Mouse (Mus musculus) CD8-positive naive resting alpha-beta T cell, adult 2 months (primary cell): Measurements from ENCODE around the gene Tubgcp6.

Source experiments
- DNase-seq, 2 experiments: peaks; one replicate each; pipeline ENCODE4 v3.0.0; 2022; ENCODE audit warnings: low read depth in 2 of 2, low spot score in 2 of 2

Tubgcp6 gene

DNA sequence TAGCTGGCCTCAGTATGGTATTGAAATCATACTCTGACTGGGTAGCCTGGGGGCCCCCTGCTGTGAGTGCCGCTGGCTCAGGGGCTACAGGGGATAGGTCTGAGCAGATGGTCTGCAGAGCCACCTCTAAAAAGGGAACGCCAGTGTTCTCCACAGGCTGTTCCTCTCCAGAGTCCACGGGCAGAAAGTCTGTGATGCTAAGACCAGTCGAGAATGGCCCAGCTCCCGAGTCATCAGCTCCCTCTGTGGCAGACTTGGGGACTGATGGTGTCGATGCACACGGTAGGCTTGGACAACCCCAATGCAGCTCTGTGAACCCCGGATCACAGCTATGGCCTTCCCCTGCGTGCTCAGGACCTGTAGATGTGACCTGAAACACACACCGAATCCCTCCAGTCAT, 19.0 kb downstream of the Tubgcp6 start:
- DNase-seq: no peak

DNA sequence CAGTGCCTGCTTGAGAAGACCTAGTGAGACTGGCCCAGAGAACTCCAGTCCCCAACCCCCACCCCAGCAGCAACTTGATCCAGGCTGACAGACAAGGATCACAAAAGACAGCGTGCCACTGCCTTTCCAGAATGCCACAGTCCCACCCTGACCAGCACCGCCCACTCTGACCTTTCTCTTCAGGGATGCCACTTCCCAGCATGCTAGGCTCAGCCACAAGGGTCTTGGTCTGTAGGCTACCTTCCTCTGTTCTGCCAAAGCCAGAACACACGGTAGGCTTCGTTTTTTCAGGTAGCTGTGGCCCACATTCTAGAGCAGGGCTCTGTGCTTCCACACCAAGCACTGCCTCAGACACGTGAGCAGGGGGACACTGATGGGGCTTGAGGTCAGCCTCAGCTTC, 20.3 kb downstream of the Tubgcp6 start:
- no peak for DNase-seq

DNA sequence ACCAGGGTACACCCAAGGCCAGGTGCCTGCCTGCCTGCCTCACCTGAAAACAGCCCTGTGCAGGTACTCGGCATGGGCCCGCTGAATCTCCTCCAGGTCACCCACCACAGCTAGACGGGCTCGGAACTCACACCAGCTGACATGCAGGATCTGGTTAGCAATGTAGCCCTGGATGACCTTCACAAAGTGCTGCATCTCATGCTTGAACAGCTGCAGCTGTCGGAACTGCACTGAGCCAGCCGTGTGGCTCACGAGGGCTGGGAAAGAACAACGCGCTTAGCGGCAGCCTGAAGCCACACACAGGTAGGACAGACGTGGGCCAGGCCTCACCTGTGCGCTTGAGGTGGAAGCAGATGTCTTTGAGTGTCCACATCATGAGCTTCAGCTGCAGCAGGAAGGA, 22.1 kb downstream of the Tubgcp6 start:
- DNase-seq: no peak

DNA sequence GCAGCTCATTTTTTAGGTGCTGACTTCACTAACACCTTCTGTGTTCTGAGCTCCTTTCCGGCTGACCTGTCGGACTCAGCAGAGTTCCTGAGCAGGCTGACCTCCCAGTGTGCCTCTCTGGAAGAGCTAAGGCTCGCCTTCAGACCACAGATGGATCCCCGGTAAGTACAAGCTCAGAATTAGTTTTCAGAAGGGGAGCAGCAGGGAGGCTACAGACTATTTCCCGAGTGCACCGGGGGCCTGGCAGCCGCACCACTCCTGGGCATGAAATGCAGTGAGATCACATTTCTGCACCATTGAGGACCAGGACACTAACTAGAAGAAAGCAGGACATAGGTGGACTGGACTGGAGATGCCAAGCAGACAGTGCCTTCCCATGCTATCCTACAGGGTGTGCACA, 24.3 kb downstream of the Tubgcp6 start:
- no peak for DNase-seq

DNA sequence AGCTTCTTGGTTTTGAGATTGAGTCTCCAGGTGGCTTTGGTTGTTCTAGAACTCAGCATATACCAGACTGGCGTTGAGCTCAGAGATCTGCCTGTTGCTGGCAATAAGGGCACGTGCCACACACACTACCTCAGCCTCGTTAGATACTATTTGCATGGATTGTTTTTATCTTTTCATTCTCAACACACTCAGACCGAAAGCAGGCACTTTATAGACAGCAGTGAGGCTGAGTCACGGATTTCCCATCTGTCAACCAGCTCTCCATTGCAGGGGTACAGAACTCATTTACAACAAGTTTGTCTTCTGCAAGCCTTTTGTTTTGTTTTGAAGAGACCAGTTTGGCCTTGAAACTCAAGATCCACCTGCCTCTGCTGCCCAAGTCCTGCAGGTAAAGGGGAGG, 25.5 kb downstream of the Tubgcp6 start:
- no peak for DNase-seq

DNA sequence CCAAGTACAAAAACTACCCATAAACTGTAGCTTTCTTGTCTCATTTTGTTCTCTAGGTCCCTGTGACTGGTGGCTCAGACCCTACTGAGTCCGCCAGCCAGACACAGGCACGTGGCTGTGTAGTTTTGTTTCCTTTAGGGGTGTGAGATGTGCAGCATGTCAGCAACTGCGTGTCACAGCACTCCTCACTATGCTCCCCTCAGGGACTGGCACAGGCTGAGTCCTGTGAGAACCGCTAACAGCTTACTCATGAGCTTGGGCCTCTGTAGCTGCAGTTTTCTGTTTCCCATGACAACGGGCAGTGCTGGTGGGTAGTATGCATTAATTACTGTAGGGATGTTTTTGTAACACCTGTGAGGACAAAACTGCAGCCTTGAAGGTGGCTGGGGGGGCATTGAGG, 30.7 kb downstream of the Tubgcp6 start:
- DNase-seq: no peak

DNA sequence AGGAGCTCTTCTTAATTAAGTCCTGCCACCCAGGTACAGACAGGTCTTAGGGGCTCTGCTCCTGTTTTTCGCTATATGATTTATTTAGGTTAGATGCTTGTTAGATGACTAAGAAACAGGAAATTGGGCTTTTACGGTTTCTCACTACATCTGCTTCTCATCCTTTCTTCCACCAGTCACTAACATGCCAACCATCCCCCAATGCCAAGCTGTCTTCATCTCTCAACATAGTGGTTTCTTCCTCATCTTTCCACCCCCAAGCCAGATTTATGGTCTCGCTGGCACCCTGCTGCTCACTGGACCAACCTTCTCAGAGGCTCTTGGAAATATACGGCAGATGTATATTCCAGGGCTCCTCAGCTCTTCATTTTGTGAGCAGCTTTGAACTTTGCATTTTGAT, 32.2 kb downstream of the Tubgcp6 start:
- DNase-seq: no peak

DNA sequence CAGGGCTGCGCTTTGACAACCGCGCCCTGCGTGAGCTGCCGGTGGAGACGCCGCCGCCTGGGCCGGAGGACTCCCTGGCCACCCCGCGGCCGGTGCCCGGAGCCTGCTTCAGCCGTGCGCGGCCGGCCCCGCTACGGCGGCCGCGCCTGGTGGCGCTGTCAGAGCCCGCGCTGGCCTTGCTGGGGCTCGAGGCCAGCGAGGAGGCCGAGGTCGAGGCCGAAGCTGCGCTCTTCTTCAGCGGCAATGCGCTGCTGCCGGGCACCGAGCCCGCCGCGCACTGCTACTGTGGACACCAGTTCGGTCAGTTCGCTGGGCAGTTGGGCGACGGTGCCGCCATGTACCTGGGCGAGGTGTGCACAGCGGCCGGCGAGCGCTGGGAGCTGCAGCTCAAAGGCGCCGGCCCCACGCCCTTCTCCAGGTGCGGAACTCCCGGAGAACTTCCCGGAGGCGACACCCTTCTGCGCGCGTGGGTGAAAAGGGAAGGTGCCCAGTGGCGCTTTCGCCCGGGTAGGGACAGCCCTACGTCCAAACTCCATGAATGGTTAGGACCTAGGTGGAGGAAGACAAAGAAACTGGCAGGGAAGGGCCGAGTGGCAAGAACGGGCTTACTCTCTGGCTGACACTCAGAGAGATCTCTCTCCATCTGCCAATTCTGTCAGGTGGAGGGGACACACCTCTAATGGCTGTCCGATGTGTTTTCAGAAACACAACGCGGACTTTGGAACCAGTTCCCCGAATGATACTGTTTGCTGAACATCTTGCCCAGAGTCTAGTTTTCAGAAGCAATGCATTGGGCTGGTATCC, 33.5 kb downstream of the Tubgcp6 start:
- DNase-seq: no peak

DNA sequence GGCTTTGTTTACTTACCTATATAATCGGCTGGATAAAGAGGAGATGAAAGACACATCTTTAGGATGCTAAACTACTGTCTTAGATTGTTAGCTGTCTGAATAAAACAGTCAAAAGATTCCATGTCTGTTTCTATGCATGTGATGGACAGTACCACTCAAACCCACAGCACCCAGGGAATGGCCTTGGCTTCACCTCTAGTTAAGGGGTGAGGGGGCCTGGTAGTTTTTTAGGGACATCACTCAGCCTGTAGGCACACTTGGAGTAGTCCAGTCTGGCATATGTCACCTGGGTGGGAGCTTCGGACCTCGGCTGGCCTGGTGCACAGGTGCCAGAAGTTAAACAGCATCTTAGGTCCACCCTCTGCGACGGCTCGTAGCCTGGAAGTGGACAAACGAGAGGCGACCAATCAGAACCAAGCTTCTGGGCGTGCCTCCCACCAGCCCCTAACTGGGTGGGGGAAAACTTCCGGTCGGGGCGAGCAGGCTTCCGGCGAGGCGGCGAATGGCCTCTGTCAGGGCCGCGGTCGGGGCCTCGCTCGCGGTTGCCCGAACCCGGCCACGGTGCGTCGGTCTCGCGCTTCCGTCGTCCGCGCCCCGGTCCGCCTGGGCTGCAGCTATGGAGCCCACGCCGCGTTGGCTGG, 34.2 kb downstream of the Tubgcp6 start, which contains the start of gene Selenoo:
Gene Selenoo (plus strand): TSS at position 478 of the 641 bp plus-strand sequence.
- peak; percentile 50 to 54 for DNase-seq

DNA sequence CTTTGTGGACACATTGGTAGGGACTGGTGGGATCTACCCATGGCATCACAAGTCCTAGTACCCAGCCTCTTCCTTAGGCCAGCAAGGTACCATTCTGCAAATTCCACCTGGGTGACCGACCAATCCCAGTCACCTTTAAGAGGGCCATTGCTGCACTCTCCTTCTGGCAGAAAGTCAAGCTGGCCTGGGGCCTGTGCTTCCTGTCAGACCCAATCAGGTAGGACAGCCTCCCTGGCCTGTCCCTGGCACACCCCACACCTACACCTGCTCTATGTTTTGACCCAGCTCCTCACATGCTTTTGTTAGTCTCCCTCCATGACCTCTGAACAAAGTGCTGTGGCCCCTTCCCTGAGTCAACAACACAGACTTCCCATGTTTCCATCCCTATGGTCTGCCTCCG, 38.1 kb downstream of the Tubgcp6 start:
- DNase-seq: no peak

DNA sequence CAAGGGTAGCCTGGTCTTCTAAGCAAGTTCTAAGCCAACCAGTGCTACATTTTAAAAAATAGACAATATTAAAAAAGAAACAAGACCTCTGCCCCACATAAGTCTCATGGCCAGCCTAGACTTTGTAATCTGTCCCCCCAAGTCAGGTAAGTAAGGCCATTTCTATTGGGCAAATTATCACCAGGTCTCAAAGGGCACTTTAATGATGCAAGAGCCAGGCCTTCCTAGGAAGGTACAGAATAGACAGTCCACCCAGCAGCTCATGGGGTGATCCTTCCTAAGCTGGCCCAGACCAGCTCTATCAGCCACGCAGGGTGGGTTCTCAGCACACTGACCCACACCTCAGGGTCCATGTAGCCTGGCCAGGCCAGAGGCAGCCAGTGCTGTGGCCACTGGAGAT, 39.0 kb downstream of the Tubgcp6 start:
- DNase-seq: no peak

DNA sequence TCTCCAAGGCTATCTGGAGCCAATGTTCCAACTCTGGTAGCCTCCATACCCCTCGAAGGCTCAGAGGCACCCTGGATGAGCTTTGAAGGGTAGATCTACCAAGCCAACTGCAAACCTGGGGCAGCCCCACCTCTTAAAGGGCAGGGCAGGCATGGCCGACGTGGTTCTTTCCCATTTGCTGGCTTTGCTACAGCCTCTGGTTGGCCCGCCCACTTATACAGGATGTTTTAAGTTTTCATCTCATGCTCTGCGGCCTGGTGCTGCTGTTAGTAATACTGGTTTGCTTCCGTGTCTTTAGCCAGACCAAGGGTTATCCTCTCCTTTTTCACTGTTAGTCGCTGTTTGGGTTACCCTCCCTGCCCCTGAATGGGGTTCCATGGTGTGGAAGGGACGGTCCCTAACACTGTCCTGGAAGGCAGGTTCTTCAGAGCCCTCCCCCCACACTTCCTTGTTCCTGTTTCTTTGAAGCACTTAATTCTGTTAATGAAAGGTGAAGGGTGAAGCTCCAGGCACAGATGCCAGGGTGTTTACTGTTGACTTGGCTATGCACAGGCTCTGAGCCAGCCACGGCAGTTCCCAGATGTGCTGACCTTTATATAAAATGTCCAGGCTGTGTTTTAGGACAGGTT, 44.6 kb downstream of the Tubgcp6 start:
- DNase-seq: peak; percentile 63 to 68

DNA sequence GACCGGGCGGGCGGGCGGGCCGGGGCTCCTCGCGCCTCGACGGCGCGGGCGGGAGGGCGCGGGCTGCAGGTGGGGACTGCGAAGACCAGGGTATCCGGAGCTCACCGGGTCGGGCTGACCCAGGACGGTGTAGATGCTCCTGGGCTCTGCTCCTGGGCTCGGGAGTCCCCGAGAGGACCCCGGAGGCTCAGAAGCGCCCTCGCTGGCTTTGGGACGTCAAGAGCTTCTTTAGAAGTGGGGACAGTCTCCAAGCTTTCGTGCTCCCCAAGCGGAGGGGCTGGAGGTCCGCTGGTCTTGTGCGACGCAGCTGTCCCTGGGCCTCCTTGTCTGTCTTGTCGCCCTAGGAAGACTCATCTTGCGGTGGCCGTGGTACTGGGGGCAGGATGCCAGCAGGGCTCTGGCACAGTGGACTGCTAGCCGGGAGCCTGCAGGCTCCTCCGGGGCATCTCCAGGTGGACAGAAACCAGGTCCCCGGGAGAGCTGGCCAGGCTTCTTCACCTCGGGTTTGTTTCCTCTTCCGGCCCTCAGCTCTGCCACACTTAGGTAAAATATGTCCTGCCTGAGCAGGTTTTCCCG, 46.7 kb downstream of the Tubgcp6 start:
- peak in 1 of 2 experiments; percentile 15 for DNase-seq

DNA sequence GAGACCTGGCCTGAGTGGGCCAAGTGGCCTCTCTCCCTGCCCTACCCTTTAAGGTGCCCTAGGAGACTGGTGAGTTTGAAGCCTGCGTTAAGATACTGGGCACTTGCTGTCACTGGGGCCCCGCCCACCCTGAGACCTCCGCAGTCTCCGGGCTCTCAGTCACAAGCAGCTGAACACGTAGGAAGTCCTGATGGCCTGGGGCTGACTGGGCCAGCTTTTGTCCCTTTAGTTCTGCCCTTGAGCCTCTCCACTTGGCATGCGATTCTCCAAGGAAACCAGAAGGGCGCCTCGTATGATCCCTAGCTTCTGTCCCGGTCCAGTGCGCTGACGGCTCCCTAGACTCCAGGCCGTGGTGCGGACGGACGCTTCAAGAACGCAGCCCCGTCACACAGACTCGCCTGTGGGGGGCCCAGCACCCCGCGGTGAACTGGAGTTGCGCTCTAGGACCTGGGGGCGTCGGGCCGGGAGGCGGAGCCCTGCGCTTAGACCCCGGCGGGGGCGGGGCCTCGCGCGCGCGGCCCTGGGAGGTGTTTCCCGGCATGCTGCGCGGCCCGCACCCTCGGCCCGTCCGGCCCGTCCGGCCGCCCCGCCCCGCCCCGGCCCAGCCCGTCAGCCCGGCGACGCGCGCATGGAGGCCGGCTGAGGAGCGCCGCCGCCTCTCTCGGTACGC, 47.3 kb downstream of the Tubgcp6 start:
- peak; percentile 54 to 69 for DNase-seq

DNA sequence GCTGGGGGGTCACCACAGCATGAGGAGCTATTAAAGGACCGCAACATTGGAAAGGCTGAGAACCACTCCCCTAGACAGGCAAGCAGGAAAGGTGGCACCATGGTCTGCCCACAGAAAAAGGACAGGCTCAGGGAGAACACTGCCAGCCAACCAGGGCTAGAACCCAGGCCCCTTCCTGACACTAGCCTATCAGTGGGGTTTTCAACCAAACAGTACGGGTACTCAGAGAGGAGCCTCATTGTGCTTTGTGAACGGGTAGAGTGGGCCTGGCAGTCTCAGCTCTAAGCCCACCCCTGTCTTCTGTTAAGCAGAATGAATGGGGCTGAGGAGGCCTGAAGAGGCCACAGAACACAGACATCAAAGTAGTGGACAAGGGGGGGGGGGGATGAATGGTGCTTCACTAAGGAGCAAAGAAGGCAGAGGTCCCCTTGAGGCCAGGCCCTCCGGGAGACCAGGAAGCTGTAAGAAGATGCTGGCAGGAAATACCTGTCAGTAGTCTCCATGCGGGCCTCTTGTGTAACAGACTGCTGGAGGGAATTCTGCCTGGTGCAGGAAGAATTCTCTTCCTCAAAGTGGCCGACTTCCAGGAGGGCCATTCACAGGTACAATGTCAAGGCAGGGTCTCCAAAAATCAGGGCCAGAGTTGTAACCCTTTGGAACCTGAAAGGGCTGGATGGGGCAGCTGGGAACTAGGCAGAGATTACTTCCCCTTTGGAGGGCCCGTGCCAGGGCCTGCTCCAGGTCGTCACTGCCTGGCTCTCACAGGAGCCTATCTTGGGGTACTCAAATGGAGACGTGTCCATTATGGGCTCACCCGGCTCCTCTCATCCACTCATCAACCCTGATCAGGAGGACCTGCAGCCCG, 48.1 kb downstream of the Tubgcp6 start, which contains the start of gene Trabd:
Gene Trabd (plus strand): TSS at position 512 of the 865 bp plus-strand sequence.
- DNase-seq: no peak

DNA sequence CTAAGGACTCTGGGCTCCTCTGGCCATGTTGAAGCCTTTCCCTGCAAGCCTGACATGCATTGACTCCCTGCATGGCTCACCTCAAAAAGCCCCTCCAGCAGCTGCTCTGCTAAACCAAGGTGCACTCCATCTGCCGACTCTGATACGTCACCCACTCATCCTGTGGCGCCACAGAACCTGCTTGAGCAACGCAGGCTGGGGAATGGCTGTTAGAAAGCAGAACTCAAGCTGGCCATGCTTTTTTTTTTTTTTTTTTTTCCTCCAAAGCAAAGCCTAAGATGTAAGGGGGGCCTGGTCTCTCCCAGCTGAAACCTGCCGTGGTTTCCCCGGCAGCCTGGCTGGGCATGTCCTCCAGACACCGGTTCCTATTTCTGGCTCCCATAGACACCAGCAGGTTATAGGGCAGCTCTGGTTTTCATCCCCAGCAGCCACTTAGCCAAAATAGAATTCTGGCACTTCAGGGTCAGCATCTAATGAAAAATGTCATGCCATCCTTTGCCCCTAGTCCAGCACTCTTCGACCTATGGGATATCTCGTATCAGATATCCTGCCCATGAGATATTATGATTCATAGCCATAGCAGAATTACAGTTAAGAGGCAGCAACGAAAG, 48.8 kb downstream of the Tubgcp6 start:
- DNase-seq: no peak

DNA sequence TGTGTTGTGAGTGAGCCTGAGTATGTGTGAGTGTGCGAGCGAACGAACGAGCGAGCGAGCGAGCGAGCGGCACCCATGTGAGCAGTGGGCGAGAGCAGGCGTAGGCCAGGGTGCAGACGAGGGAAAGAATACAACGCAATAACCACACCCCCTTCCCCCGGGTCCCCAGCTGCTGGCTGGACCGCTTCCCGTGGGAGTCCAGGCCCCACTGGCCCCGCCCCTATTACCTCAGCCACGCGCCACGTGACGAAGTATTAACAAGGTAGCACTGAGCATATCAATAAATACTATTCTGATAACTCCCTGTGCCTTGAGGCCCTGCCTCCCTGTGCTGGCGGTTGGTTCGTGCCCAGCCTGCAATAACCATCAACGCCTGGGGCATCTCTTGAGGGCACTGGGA, 52.3 kb downstream of the Tubgcp6 start:
- no peak for DNase-seq

DNA sequence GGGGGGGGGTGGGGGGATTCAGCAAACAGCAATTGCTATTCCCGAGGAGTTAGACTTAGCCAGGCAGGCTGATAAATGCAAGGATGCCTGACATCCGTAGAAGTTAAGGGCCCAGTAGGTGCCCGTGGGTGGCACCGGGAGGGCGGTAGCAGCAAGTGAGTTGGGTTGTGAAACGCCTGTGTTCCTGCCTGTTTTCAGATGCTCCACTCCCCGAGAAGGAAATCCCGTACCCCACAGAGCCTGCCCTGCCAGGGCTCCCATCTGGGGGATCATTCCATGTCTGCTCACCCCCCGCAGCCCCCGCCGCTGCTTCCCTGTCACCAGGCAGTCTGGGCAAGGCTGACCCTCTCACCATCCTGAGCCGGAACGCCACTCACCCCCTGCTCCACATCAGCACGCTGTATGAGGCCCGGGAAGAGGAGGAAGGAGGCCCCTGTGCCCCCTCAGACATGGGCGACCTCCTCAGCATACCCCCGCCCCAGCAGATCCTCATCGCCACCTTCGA, 53.5 kb downstream of the Tubgcp6 start:
- no peak for DNase-seq

DNA sequence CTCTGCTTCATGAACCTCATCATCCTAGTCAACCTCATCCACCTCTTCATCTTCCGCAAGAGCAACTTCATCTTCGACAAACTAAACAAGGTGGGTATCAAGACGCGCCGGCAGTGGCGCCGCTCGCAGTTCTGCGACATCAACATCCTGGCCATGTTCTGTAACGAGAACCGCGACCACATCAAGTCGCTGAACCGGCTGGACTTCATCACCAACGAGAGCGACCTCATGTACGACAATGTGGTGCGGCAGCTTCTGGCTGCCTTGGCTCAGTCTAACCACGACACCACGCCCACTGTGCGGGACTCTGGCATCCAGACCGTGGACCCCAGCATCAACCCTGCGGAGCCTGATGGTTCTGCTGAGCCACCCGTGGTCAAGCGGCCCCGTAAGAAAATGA, 54.7 kb downstream of the Tubgcp6 start:
- DNase-seq: no peak

DNA sequence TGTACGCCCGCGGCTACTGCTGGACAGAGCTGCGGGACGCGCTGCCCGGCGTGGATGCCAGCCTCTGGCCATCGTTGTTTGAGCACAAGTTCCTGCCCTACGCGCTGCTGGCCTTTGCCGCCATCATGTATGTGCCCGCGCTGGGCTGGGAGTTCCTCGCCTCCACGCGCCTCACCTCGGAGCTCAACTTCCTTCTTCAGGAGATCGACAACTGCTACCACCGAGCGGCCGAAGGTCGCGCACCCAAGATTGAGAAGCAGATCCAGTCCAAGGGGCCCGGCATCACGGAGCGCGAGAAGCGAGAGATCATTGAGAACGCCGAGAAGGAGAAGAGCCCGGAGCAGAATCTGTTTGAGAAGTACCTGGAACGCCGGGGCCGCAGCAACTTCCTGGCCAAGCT, 55.3 kb downstream of the Tubgcp6 start:
- no peak for DNase-seq
